Comparison of ENCODE assay signal across 8 mouse cellular contexts in the genomic region with DNA sequence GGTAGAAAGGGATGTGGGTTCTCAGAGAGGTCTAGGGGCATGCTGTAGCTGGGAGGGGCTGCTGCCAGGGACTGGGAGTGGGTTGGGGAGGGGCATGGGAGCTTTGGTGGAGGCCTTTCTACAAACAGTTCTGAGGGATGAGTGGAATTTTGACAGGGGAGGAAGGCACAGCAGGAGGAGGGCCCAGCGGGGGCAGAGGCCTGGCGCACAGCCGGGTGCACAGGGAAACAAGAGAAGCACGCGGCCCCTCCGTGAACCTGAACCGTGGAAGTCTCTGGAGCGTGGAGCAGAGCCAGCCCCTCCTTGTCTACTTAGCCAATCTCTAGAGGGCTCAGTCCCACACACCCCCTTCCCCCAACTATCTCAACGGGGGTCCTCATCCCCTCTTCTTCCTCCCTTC. TPM values are rescaled to one million over a fixed set of nuclear protein-coding genes. Genes with fewer than 3 reads are reported as not detected.
DNase-seq lines count a peak whose midpoint lies in the region; ATAC-seq and TF ChIP-seq lines count a peak whose summit lies in the region.

No protein-coding gene starts in this region.

- H3K36me3 ChIP-seq in forebrain, embryonic 14.5 days (ENCODE audit: control insufficient read depth, insufficient read depth, low read length) = no peaks in the 10 kb centered on the region
- H3K36me3 ChIP-seq in kidney, adult 2 months (ENCODE audit: control insufficient read depth, insufficient read depth, low read length) = no peaks in the 10 kb centered on the region
- no peaks in the 10 kb centered on the region for H3K36me3 ChIP-seq in midbrain, embryonic 12.5 days

- H3K4me2 ChIP-seq in forebrain, embryonic 14.5 days (ENCODE audit: low read length) = peak overlapping the region; percentile 9
- no peak overlapping the region; the same call in 1 of the 2 replicates for H3K4me2 ChIP-seq in midbrain, embryonic 12.5 days (replicated peaks)

- H3K27ac ChIP-seq in forebrain, embryonic 14.5 days (ENCODE audit: low read depth, low read length) = peak overlapping the region; percentile 67
- H3K27ac ChIP-seq in kidney, adult 2 months (ENCODE audit: insufficient read depth, low read depth, low read length) = peak overlapping the region; percentile 99
- peak overlapping the region; percentile 81 for H3K27ac ChIP-seq in midbrain, embryonic 12.5 days (replicated peaks)

- H3K9me3 ChIP-seq in forebrain, embryonic 14.5 days (replicated peaks; ENCODE audit: control insufficient read depth, low read length) = no peaks in the 10 kb centered on the region
- H3K9me3 ChIP-seq in midbrain, embryonic 12.5 days = no peaks in the 10 kb centered on the region

- peak; percentile 53 for DNase-seq in urinary bladder, postnatal 14 days (ENCODE audit: low spot score)
- DNase-seq in urinary bladder, adult 2 months (ENCODE audit: low spot score) = no peak
- no peak for DNase-seq in forebrain, embryonic 14.5 days (ENCODE audit: low spot score)
- peak; percentile 91 for DNase-seq in kidney, adult 2 months
- DNase-seq in thymus, postnatal 4 days = no peak
- DNase-seq in layer of hippocampus, postnatal 25 days (ENCODE audit: extremely low spot score in 1 of 2, low spot score in 1 of 2) = no peak
- DNase-seq in spleen, postnatal 10 days (ENCODE audit: low spot score in 2 of 2) = no peak

- no peak for TF ChIP-seq POLR2A in kidney, adult 2 months (IDR thresholded peaks at IDR 0.05; ENCODE audit: low read depth, low read length)

- H3K27me3 ChIP-seq in forebrain, embryonic 14.5 days (replicated peaks; ENCODE audit: control insufficient read depth, insufficient read depth, low read length) = 0 out of 2 replicates have a peak, but pooled peaks cover 3% of the 10 kb centered on the region
- H3K27me3 ChIP-seq in kidney, adult 2 months (replicated peaks; ENCODE audit: control insufficient read depth, insufficient read depth, low read length) = no peaks in the 10 kb centered on the region
- H3K27me3 ChIP-seq in midbrain, embryonic 12.5 days = peaks cover 56% of the 10 kb centered on the region

- peak; percentile 37; the same call in 1 of the 2 replicates for ATAC-seq in forebrain, embryonic 14.5 days
- peak; percentile 43 for ATAC-seq in midbrain, embryonic 12.5 days (ENCODE audit: low FRiP score, low read depth)

- no peak overlapping the region for H3K4me3 ChIP-seq in forebrain, embryonic 14.5 days (ENCODE audit: low read depth, low read length)
- H3K4me3 ChIP-seq in kidney, adult 2 months (ENCODE audit: insufficient read depth, low read depth, low read length) = no peak overlapping the region
- no peak overlapping the region for H3K4me3 ChIP-seq in midbrain, embryonic 12.5 days

- H3K9ac ChIP-seq in forebrain, embryonic 14.5 days (ENCODE audit: low read length) = no peak overlapping the region
- peak overlapping the region; percentile 12; the same call in 1 of the 2 replicates for H3K9ac ChIP-seq in midbrain, embryonic 12.5 days (replicated peaks)

- under 1% methylated on average over 9 of the region's 9 CpGs for WGBS in forebrain, embryonic 14.5 days
- WGBS in kidney, adult 2 months = 13% methylated on average over 9 of the region's 9 CpGs
- 2% methylated on average over 9 of the region's 9 CpGs for WGBS in midbrain, embryonic 12.5 days

- peaks cover 66% of the 10 kb centered on the region for H3K4me1 ChIP-seq in forebrain, embryonic 14.5 days (ENCODE audit: control insufficient read depth, insufficient read depth, low read length)
- H3K4me1 ChIP-seq in kidney, adult 2 months (ENCODE audit: control insufficient read depth, insufficient read depth, low read length) = peaks cover 54% of the 10 kb centered on the region
- peaks cover 79% of the 10 kb centered on the region for H3K4me1 ChIP-seq in midbrain, embryonic 12.5 days

- no peak for TF ChIP-seq CTCF in kidney, adult 2 months (conservative IDR thresholded peaks at IDR 0.05; ENCODE audit: insufficient read depth, insufficient read length, low read depth, low read length)

RNA-seq across cellular contexts. Expression of gene Flrt1, which starts 30.0 kb away (rescaled TPM):
- polyA plus RNA-seq in urinary bladder, adult 2 months (2012; rRNA removed) = 0.37 and 0.66 TPM in 2 replicates
- 9.5 and 12.2 TPM in 2 replicates for polyA plus RNA-seq in forebrain, embryonic 14.5 days (2014; fragmentation: Nextera tagmentation; extraction: Ambion mirVana)
- polyA plus RNA-seq in kidney, adult 2 months (2012; rRNA removed) = 23.1 and 25.1 TPM in 2 replicates
- 8.0 and 8.2 TPM in 2 replicates for polyA plus RNA-seq in midbrain, embryonic 12.5 days (2016; fragmentation: Nextera tagmentation; extraction: Ambion mirVana)
- 10 to 100 TPM; 18.3 to 21.2 TPM for total RNA-seq in layer of hippocampus, postnatal 25 days (2021)

Comparison
In these comparisons a context has a peak if more than half of its experiments do, and no peak if none do; other contexts are left out.
1. DNase-seq: peak in urinary bladder, postnatal 14 days (single experiment) and kidney, adult 2 months (single experiment); none in urinary bladder, adult 2 months (single experiment), forebrain, embryonic 14.5 days (single experiment), thymus, postnatal 4 days (single experiment), layer of hippocampus, postnatal 25 days (0 of 2) and spleen, postnatal 10 days (0 of 2).
2. Peak in every context shown above with its lines, with median percentiles within 50 percentile points of each other: H3K27ac ChIP-seq.